Mouse (Mus musculus) cortical plate, adult 2 months (tissue): ENCODE measurements around the gene Ccser2.

ENCODE experiments used
- CTCF ChIP-seq: fragments of 200-500 bp; IDR thresholded peaks from 2 replicates; pipeline ENCODE4 v1.5.1; 2011; ENCODE audit warnings: mild to moderate bottlenecking, control low read depth, low read length; ENCODE audit not compliant: insufficient read depth; ENCODE audit errors: extremely low read depth
- POLR2A ChIP-seq: fragments of 200-500 bp; IDR thresholded peaks from 2 replicates; pipeline ENCODE4 v1.6.1; 2011; ENCODE audit warnings: mild to moderate bottlenecking, low read length, control low read depth; ENCODE audit not compliant: insufficient read depth; ENCODE audit errors: extremely low read depth

GRCm38 (mm10) chr14:36969861-36970420, 1.4 kb upstream of the Ccser2 start:
- no peak for TF ChIP-seq CTCF
- TF ChIP-seq POLR2A, result no peak
